Mouse (Mus musculus) cerebellum, adult 9-10 months (tissue): ENCODE data around the gene Tex26.

Experiments used
- DNase-seq: peaks from one replicate; pipeline ENCODE4 v3.0.0; 2022

Tex26 gene

GRCm38 (mm10) chr5:149439531-149440179 is at the start of gene Tex26:
Gene Tex26, plus strand, starts transcription at chr5:149439660.
- DNase-seq: peak; percentile 59

GRCm38 (mm10) chr5:149391574-149392375 is 47.7 kb upstream of the Tex26 start:
- DNase-seq: no peak

- DNase-seq: no peak
Measured at GRCm38 (mm10) chr5:149392420-149392988, 47.0 kb upstream of the Tex26 start.

GRCm38 (mm10) chr5:149401446-149401975 is 37.9 kb upstream of the Tex26 start:
- DNase-seq: no peak

- no peak for DNase-seq
Measured at GRCm38 (mm10) chr5:149402029-149402428, 37.4 kb upstream of the Tex26 start.

GRCm38 (mm10) chr5:149403386-149403785 is 36.1 kb upstream of the Tex26 start:
- no peak for DNase-seq

GRCm38 (mm10) chr5:149404710-149405109 is 34.8 kb upstream of the Tex26 start:
- no peak for DNase-seq

GRCm38 (mm10) chr5:149406791-149407276 is 32.6 kb upstream of the Tex26 start:
- DNase-seq: no peak

- DNase-seq: no peak
Measured at GRCm38 (mm10) chr5:149409502-149409901, 30.0 kb upstream of the Tex26 start.

- DNase-seq: peak; percentile 78
Measured at GRCm38 (mm10) chr5:149411509-149412193, 27.8 kb upstream of the Tex26 start, which contains the start of gene Medag. Gene Medag, plus strand, starts transcription at chr5:149411749.

- no peak for DNase-seq
Measured at GRCm38 (mm10) chr5:149412194-149412575, 27.3 kb upstream of the Tex26 start.

GRCm38 (mm10) chr5:149412671-149413070 is 26.8 kb upstream of the Tex26 start:
- peak; percentile 34 for DNase-seq

GRCm38 (mm10) chr5:149414369-149415167 is 24.9 kb upstream of the Tex26 start:
- DNase-seq: no peak

- no peak for DNase-seq
Measured at GRCm38 (mm10) chr5:149417381-149417780, 22.1 kb upstream of the Tex26 start.

GRCm38 (mm10) chr5:149426525-149426924 is 12.9 kb upstream of the Tex26 start:
- no peak for DNase-seq

GRCm38 (mm10) chr5:149427277-149428060 is 12.0 kb upstream of the Tex26 start:
- no peak for DNase-seq

- no peak for DNase-seq
Measured at GRCm38 (mm10) chr5:149428347-149428746, 11.1 kb upstream of the Tex26 start.

- DNase-seq: peak; percentile 78
Measured at GRCm38 (mm10) chr5:149428810-149429255, 10.6 kb upstream of the Tex26 start.

- no peak for DNase-seq
Measured at GRCm38 (mm10) chr5:149429541-149429940, 9.9 kb upstream of the Tex26 start.

GRCm38 (mm10) chr5:149430943-149431342 is 8.5 kb upstream of the Tex26 start:
- DNase-seq: no peak

- no peak for DNase-seq
Measured at GRCm38 (mm10) chr5:149433618-149434017, 5.8 kb upstream of the Tex26 start.
